Mouse (Mus musculus): ENCODE measurements around the gene Otud3. TPM values are rescaled to one million over a fixed set of nuclear protein-coding genes. Genes with fewer than 3 reads are reported as not detected.
A peak's percentile ranks its signal among the peaks of the same experiment; 100 is the strongest.
"Not testable (repeated sequence)": the region's sequence is repeated elsewhere in the genome, so short reads cannot be mapped to it uniquely, and the experiment has no call there.

The Otud3 gene
- polyA plus RNA-seq, 1 experiment from 2014 or later = 2.6 TPM

- Histone ChIP-seq H3K4me3 (ENCODE audit: low read depth, low read length) (no peak overlapping the region), H3K4me2 (replicated peaks; ENCODE audit: low read depth) (no peak overlapping the region), H3K9ac (ENCODE audit: low read length) (no peak overlapping the region), H3K27ac (replicated peaks) (no peak overlapping the region), H3K9me3 (ENCODE audit: control insufficient read depth, low read length) (no peaks in the 10 kb centered on the region), H3K27me3 (ENCODE audit: control insufficient read depth, insufficient read depth, low read length) (no peaks in the 10 kb centered on the region), H3K36me3 (ENCODE audit: control insufficient read depth, insufficient read depth, low read length) (peaks cover 11% of the 10 kb centered on the region), H3K4me1 (replicated peaks; ENCODE audit: control insufficient read depth, insufficient read depth) (no peaks in the 10 kb centered on the region)
- TF ChIP-seq EP300 (optimal IDR thresholded peaks at IDR 0.05) (no peak), CTCF (IDR thresholded peaks at IDR 0.05; ENCODE audit: low read depth) (no peak)
- 91% methylated on average over 18 of the region's 18 CpGs for WGBS
- no peak for ATAC-seq (ENCODE audit: low FRiP score, low TSS enrichment)
- DNase-seq (ENCODE audit: low spot score) = no peak
Measured at GRCm38 (mm10) chr4:138905624-138906337, 8.0 kb downstream of the Otud3 start.

DNA sequence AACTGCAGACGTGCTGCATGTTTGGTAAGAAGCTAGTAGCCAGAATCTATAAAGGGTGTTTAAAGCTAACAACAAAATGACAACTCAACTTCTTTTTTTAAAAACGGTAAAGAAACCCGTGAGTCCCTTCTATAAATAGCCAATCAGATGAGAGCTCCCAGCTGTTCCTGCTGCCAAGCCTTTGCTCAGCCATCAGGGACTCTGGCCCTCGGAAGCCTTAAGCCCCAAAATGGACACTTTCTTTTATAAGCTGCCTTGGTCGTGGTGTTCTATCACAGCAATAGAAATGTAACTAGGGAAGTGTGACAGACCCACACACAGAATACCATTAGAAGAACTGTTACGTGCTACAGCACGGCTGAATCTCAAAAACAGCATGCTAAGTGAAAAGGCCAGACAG is 14.4 kb downstream of the Otud3 start:
- H3K27ac ChIP-seq (replicated peaks) = no peak overlapping the region
- 61% methylated on average over 7 of the region's 7 CpGs for WGBS
- H3K4me3 ChIP-seq (ENCODE audit: low read depth, low read length) = no peak overlapping the region
- no peak overlapping the region for H3K4me2 ChIP-seq (replicated peaks; ENCODE audit: low read depth)
- TF ChIP-seq CTCF (IDR thresholded peaks at IDR 0.05; ENCODE audit: low read depth) (no peak), EP300 (optimal IDR thresholded peaks at IDR 0.05) (no peak)
- no peak for DNase-seq (ENCODE audit: low spot score)
- H3K4me1 ChIP-seq (replicated peaks; ENCODE audit: control insufficient read depth, insufficient read depth) = no peaks in the 10 kb centered on the region
- H3K9me3 ChIP-seq (ENCODE audit: control insufficient read depth, low read length) = no peaks in the 10 kb centered on the region
- H3K36me3 ChIP-seq (ENCODE audit: control insufficient read depth, insufficient read depth, low read length) = peaks cover 18% of the 10 kb centered on the region; the same call in 1 of the 2 replicates
- H3K27me3 ChIP-seq (ENCODE audit: control insufficient read depth, insufficient read depth, low read length) = no peaks in the 10 kb centered on the region
- no peak for ATAC-seq (ENCODE audit: low FRiP score, low TSS enrichment)
- H3K9ac ChIP-seq (ENCODE audit: low read length) = no peak overlapping the region

- ATAC-seq (ENCODE audit: low FRiP score, low TSS enrichment) = 0 out of 2 replicates have a peak, but pooled peaks have one; percentile 8
- WGBS = 87% methylated on average over 11 of the region's 11 CpGs
- not testable (repeated sequence) for H3K27me3 ChIP-seq (ENCODE audit: control insufficient read depth, insufficient read depth, low read length); DNase-seq (ENCODE audit: low spot score); H3K4me3 ChIP-seq (ENCODE audit: low read depth, low read length); H3K27ac ChIP-seq (replicated peaks); H3K4me1 ChIP-seq (replicated peaks; ENCODE audit: control insufficient read depth, insufficient read depth); H3K9ac ChIP-seq (ENCODE audit: low read length); H3K9me3 ChIP-seq (ENCODE audit: control insufficient read depth, low read length); H3K4me2 ChIP-seq (replicated peaks; ENCODE audit: low read depth)
- H3K36me3 ChIP-seq (ENCODE audit: control insufficient read depth, insufficient read depth, low read length) = peaks cover 16% of the 10 kb centered on the region; the same call in 1 of the 2 replicates
Measured at GRCm38 (mm10) chr4:138893789-138894188, 20.0 kb downstream of the Otud3 start.

GRCm38 (mm10) chr4:138892655-138893054 is 21.1 kb downstream of the Otud3 start:
- no peak for TF ChIP-seq EP300 (optimal IDR thresholded peaks at IDR 0.05)
- no peak for TF ChIP-seq CTCF (IDR thresholded peaks at IDR 0.05; ENCODE audit: low read depth)
- Histone ChIP-seq H3K4me2 (replicated peaks; ENCODE audit: low read depth) (no peak overlapping the region), H3K4me3 (ENCODE audit: low read depth, low read length) (no peak overlapping the region), H3K9me3 (ENCODE audit: control insufficient read depth, low read length) (no peaks in the 10 kb centered on the region), H3K4me1 (replicated peaks; ENCODE audit: control insufficient read depth, insufficient read depth) (no peaks in the 10 kb centered on the region), H3K27ac (replicated peaks) (no peak overlapping the region), H3K9ac (ENCODE audit: low read length) (no peak overlapping the region), H3K27me3 (ENCODE audit: control insufficient read depth, insufficient read depth, low read length) (no peaks in the 10 kb centered on the region), H3K36me3 (ENCODE audit: control insufficient read depth, insufficient read depth, low read length) (peaks cover 12% of the 10 kb centered on the region; the same call in 1 of the 2 replicates)
- no peak for ATAC-seq (ENCODE audit: low FRiP score, low TSS enrichment)
- 76% methylated on average over 6 of the region's 6 CpGs for WGBS
- DNase-seq (ENCODE audit: low spot score) = no peak

DNA sequence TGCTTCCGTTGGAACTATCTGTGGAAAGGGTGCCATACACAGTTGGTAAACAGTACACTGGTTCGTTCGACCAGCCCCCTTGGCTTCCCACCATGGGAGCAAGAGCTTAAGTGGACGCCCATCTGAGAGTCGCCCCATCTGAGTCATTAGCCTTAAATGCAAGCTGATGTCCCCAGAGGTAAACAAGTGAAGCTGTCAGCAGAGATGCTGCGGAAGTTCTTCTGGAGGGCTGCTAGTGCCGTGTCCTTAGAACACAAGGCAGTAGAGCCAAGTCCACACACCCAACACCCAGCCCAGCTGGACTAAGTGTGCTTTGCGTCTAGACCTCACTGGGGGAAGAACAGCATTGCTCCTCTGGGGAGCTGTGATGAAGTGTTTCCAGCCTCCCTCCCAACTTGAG is 24.1 kb downstream of the Otud3 start:
- H3K27me3 ChIP-seq (ENCODE audit: control insufficient read depth, insufficient read depth, low read length) = no peaks in the 10 kb centered on the region
- TF ChIP-seq EP300 (optimal IDR thresholded peaks at IDR 0.05) = no peak
- no peak for TF ChIP-seq CTCF (IDR thresholded peaks at IDR 0.05; ENCODE audit: low read depth)

GRCm38 (mm10) chr4:138889165-138889564 is 24.6 kb downstream of the Otud3 start:
- WGBS = 59% methylated on average over 7 of the region's 7 CpGs
- no peak for TF ChIP-seq CTCF (IDR thresholded peaks at IDR 0.05; ENCODE audit: low read depth)
- no peak for TF ChIP-seq EP300 (optimal IDR thresholded peaks at IDR 0.05)
- DNase-seq (ENCODE audit: low spot score) = no peak
- no peak overlapping the region for H3K4me2 ChIP-seq (replicated peaks; ENCODE audit: low read depth)
- no peak for ATAC-seq (ENCODE audit: low FRiP score, low TSS enrichment)
- H3K27ac ChIP-seq (replicated peaks) = no peak overlapping the region
- no peaks in the 10 kb centered on the region for H3K9me3 ChIP-seq (ENCODE audit: control insufficient read depth, low read length)
- H3K4me3 ChIP-seq (ENCODE audit: low read depth, low read length) = no peak overlapping the region
- no peaks in the 10 kb centered on the region for H3K4me1 ChIP-seq (replicated peaks; ENCODE audit: control insufficient read depth, insufficient read depth)
- H3K36me3 ChIP-seq (ENCODE audit: control insufficient read depth, insufficient read depth, low read length) = 0 out of 2 replicates have a peak, but pooled peaks cover 2% of the 10 kb centered on the region
- no peaks in the 10 kb centered on the region for H3K27me3 ChIP-seq (ENCODE audit: control insufficient read depth, insufficient read depth, low read length)
- H3K9ac ChIP-seq (ENCODE audit: low read length) = no peak overlapping the region

More for the DNA sequence above, 24.1 kb downstream of the Otud3 start:
- Histone ChIP-seq H3K36me3 (ENCODE audit: control insufficient read depth, insufficient read depth, low read length) (0 out of 2 replicates have a peak, but pooled peaks cover 2% of the 10 kb centered on the region), H3K9ac (ENCODE audit: low read length) (no peak overlapping the region), H3K9me3 (ENCODE audit: control insufficient read depth, low read length) (no peaks in the 10 kb centered on the region), H3K4me3 (ENCODE audit: low read depth, low read length) (no peak overlapping the region), H3K4me2 (replicated peaks; ENCODE audit: low read depth) (no peak overlapping the region), H3K27ac (replicated peaks) (no peak overlapping the region), H3K4me1 (replicated peaks; ENCODE audit: control insufficient read depth, insufficient read depth) (no peaks in the 10 kb centered on the region)
- no peak for DNase-seq (ENCODE audit: low spot score)
- no peak for ATAC-seq (ENCODE audit: low FRiP score, low TSS enrichment)
- WGBS = 56% methylated on average over 8 of the region's 8 CpGs

Measured in stomach, postnatal 0 days (tissue).